Mouse (Mus musculus): ENCODE measurements at regions not wholly inside any gene's neighbourhood (a gene's known extent, or its start where the extent isn't known, plus 50 kb on each side); places are given as distances from the start of the nearest gene placed in this dataset.

DNA sequence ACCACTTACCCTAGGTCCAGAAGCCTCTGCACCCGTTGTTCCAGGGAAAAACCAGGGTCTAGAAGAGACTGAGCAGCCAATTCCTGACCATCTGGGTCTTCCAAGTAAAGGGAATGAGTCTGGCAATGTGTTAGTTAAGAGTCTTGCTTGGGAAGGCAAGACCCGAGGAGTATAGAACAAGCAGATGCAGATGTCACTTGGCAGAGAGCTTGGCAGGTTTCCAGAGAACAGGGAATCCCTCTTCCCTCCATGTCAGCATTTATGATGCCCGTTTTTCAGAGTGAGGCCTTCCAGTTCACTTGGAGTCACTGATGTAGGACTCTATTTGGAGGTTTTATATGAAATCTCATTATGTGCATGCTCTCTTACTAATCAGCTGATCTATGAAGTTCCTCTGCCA, 231.1 kb downstream of the Bcl2 start:
- H3K4me1 ChIP-seq: no peaks in the 10 kb centered on the region
- H3K4me2 ChIP-seq (replicated peaks): no peak overlapping the region
- no peaks in the 10 kb centered on the region for H3K27me3 ChIP-seq
- 70% methylated on average over 3 of the region's 3 CpGs for WGBS
- no peaks in the 10 kb centered on the region for H3K9me3 ChIP-seq (replicated peaks)
- no peak overlapping the region for H3K27ac ChIP-seq
- no peak overlapping the region for H3K9ac ChIP-seq
- no peaks in the 10 kb centered on the region for H3K36me3 ChIP-seq
- H3K4me3 ChIP-seq: no peak overlapping the region
- no peak for ATAC-seq (ENCODE audit: low FRiP score)

DNA sequence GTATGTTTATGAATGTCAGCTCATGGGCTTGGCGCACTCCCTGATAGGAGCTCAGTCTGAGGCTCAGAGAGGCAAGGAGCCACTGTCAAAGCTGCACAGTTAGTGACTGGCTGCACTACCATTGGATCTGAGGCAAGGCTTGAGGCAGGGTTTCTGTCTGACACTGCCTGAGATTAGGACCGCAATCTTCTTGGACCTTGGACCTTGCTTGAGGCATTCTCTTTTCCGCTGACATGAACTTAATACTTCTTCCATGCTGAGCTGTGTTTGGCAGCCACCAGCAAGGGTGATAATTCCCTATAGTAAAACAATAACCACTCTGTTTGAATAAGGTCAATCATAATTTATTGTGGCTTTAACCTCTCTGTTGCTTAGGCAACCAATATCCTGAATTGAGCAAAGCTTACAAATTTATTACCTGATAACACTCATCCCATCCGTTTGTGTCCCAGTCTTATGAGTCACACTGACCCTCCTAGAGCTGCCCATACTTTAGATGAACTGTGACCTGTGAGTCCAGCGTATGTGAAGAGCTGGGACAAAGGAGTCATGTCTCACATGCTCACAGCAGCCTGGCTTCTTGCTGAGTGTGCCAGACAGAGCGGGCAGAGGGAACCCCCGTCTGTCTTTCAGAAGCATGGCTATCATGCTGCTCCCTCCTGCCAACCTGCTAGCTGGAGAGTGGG, 236.3 kb downstream of the Bcl2 start:
- Histone ChIP-seq H3K27ac (no peak overlapping the region), H3K27me3 (no peaks in the 10 kb centered on the region), H3K4me1 (no peaks in the 10 kb centered on the region), H3K4me2 (replicated peaks) (no peak overlapping the region), H3K4me3 (no peak overlapping the region), H3K36me3 (no peaks in the 10 kb centered on the region), H3K9ac (no peak overlapping the region), H3K9me3 (replicated peaks) (no peaks in the 10 kb centered on the region)
- no peak for ATAC-seq (ENCODE audit: low FRiP score)
- WGBS: 75% methylated on average over 7 of the region's 7 CpGs

DNA sequence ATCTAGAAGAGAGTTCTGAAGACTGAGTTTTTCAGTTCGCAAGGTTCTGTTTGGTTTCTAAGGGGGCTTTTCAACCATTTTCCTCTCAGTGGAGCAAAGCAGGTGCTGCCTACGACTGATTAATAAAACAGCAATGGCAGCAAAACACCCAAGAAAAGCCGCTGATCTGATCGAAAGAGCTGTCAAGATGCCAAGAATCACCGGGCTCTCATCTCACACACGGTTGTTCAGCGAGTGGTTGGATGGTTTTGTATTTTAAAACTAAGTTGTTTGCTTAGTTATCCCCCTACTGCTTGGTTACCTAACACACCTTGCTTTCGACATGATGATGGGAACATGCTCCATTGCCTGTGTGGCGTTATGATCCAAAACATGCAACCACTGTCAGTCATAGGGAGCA, 246.1 kb downstream of the Bcl2 start:
- no peaks in the 10 kb centered on the region for H3K9me3 ChIP-seq (replicated peaks)
- no peaks in the 10 kb centered on the region for H3K27me3 ChIP-seq
- H3K4me1 ChIP-seq: peaks cover 3% of the 10 kb centered on the region; the same call in 1 of the 2 replicates
- no peak for ATAC-seq (ENCODE audit: low FRiP score)
- H3K36me3 ChIP-seq: no peaks in the 10 kb centered on the region
- 89% methylated on average over 9 of the region's 9 CpGs for WGBS
- no peak overlapping the region for H3K27ac ChIP-seq
- no peak overlapping the region for H3K9ac ChIP-seq
- no peak overlapping the region for H3K4me2 ChIP-seq (replicated peaks)
- no peak overlapping the region for H3K4me3 ChIP-seq

- 84% methylated on average over 4 of the region's 4 CpGs for WGBS
- Histone ChIP-seq H3K36me3 (no peaks in the 10 kb centered on the region), H3K27me3 (no peaks in the 10 kb centered on the region), H3K4me3 (no peak overlapping the region), H3K4me1 (peaks cover 3% of the 10 kb centered on the region; the same call in 1 of the 2 replicates), H3K9ac (no peak overlapping the region), H3K9me3 (replicated peaks) (no peaks in the 10 kb centered on the region), H3K27ac (no peak overlapping the region), H3K4me2 (replicated peaks) (no peak overlapping the region)
- ATAC-seq (ENCODE audit: low FRiP score): no peak
Observed at GRCm38 (mm10) chr1:106466644-106467043, 247.4 kb downstream of the Bcl2 start.

DNA sequence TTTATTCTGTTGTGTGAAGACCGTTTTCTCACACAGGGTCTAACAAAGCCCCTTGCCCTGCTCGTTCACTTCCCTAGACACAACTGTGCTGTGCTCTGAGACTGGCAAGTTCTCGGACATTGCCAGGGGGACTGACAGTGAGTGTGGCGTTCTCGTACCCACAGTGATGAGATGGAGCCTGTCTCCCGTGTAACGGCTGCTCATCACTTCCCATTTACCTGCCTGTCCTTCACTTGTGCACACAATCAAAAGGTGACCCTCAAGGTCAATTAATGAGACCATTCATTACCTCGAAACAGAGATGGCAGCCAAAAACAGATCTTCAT, 248.1 kb downstream of the Bcl2 start:
- no peaks in the 10 kb centered on the region for H3K36me3 ChIP-seq
- no peaks in the 10 kb centered on the region for H3K9me3 ChIP-seq (replicated peaks)
- H3K27ac ChIP-seq: no peak overlapping the region
- peaks cover 3% of the 10 kb centered on the region; the same call in 1 of the 2 replicates for H3K4me1 ChIP-seq
- ATAC-seq (ENCODE audit: low FRiP score): peak; percentile 61
- WGBS: 42% methylated on average over 8 of the region's 8 CpGs
- no peak overlapping the region for H3K4me2 ChIP-seq (replicated peaks)
- no peak overlapping the region for H3K4me3 ChIP-seq
- no peaks in the 10 kb centered on the region for H3K27me3 ChIP-seq
- H3K9ac ChIP-seq: no peak overlapping the region

- Histone ChIP-seq H3K36me3 (no peaks in the 10 kb centered on the region), H3K9ac (no peak overlapping the region), H3K4me1 (peaks cover 3% of the 10 kb centered on the region; the same call in 1 of the 2 replicates), H3K27me3 (no peaks in the 10 kb centered on the region), H3K9me3 (replicated peaks) (no peaks in the 10 kb centered on the region), H3K4me3 (no peak overlapping the region), H3K27ac (no peak overlapping the region), H3K4me2 (replicated peaks) (no peak overlapping the region)
- peak; percentile 26 for ATAC-seq (ENCODE audit: low FRiP score)
- WGBS: 68% methylated on average over 4 of the region's 4 CpGs
Observed at GRCm38 (mm10) chr1:106465243-106465976, 248.7 kb downstream of the Bcl2 start.

- Histone ChIP-seq H3K4me2 (replicated peaks) (no peak overlapping the region), H3K27me3 (no peaks in the 10 kb centered on the region), H3K4me1 (peaks cover 3% of the 10 kb centered on the region; the same call in 1 of the 2 replicates), H3K9ac (no peak overlapping the region), H3K9me3 (replicated peaks) (no peaks in the 10 kb centered on the region), H3K4me3 (no peak overlapping the region), H3K27ac (no peak overlapping the region), H3K36me3 (no peaks in the 10 kb centered on the region)
- ATAC-seq (ENCODE audit: low FRiP score): no peak
- WGBS: 22% methylated on average over 2 of the region's 2 CpGs
Observed at GRCm38 (mm10) chr1:106464726-106465125, 249.3 kb downstream of the Bcl2 start.

DNA sequence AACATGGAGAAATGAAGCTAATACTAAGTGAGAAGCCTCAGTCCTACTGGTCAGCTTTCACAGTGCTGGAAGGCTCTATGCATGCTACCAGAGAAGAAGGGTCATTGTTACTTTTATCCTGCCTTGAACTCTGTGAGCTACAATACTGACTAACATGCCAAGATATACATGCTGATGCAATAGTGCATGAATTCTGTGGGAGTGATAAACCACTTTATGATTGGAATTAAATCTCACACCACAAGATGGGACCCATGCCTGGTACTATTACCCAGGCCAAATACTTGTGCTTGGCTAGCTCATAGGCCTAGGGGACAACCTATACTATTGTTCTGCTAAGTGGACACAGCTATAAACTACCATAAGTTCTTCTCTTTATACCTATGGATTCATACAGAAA, 251.5 kb downstream of the Bcl2 start:
- no peaks in the 10 kb centered on the region for H3K9me3 ChIP-seq (replicated peaks)
- H3K9ac ChIP-seq: no peak overlapping the region
- no peak overlapping the region for H3K4me2 ChIP-seq (replicated peaks)
- no peaks in the 10 kb centered on the region for H3K36me3 ChIP-seq
- no peak for ATAC-seq (ENCODE audit: low FRiP score)
- H3K4me1 ChIP-seq: peaks cover 3% of the 10 kb centered on the region; the same call in 1 of the 2 replicates
- no peaks in the 10 kb centered on the region for H3K27me3 ChIP-seq
- no peak overlapping the region for H3K4me3 ChIP-seq
- no peak overlapping the region for H3K27ac ChIP-seq

GRCm38 (mm10) chr1:106462112-106462511, 252.0 kb downstream of the Bcl2 start:
- Histone ChIP-seq H3K9ac (no peak overlapping the region), H3K36me3 (no peaks in the 10 kb centered on the region), H3K27ac (no peak overlapping the region), H3K4me1 (peaks cover 3% of the 10 kb centered on the region; the same call in 1 of the 2 replicates), H3K27me3 (no peaks in the 10 kb centered on the region), H3K4me3 (no peak overlapping the region), H3K4me2 (replicated peaks) (no peak overlapping the region), H3K9me3 (replicated peaks) (no peaks in the 10 kb centered on the region)
- no peak for ATAC-seq (ENCODE audit: low FRiP score)
- WGBS: 80% methylated on average over 1 of the region's 1 CpGs

DNA sequence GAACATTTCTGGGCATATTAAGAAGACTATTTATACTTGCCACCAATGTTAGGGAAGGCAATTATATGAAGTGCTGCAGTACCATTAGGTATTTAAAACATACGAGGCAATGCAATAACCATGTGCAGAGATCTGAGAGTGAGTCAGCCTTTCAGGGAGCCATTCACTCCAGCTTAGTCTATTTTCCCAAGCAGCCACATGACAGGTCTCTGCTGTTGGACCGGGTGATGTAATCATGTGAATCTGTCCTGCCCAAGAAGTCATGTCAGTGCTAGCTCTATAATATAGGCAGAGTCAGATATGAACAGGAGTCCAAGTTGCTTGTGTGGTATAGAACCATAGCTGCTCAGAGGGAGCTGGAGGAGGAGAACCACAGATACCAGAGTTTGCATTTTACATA, 253.1 kb downstream of the Bcl2 start:
- WGBS: 82% methylated on average over 2 of the region's 2 CpGs
- Histone ChIP-seq H3K4me2 (replicated peaks) (no peak overlapping the region), H3K27ac (no peak overlapping the region), H3K9ac (no peak overlapping the region), H3K36me3 (no peaks in the 10 kb centered on the region), H3K9me3 (replicated peaks) (no peaks in the 10 kb centered on the region), H3K4me1 (peaks cover 3% of the 10 kb centered on the region; the same call in 1 of the 2 replicates), H3K4me3 (no peak overlapping the region), H3K27me3 (no peaks in the 10 kb centered on the region)
- ATAC-seq (ENCODE audit: low FRiP score): no peak

- WGBS: 63% methylated on average over 2 of the region's 2 CpGs
- Histone ChIP-seq H3K27me3 (no peaks in the 10 kb centered on the region), H3K9ac (no peak overlapping the region), H3K4me1 (no peaks in the 10 kb centered on the region), H3K9me3 (replicated peaks) (no peaks in the 10 kb centered on the region), H3K27ac (no peak overlapping the region), H3K4me2 (replicated peaks) (no peak overlapping the region), H3K4me3 (no peak overlapping the region), H3K36me3 (no peaks in the 10 kb centered on the region)
- no peak for ATAC-seq (ENCODE audit: low FRiP score)
Observed at GRCm38 (mm10) chr1:106449795-106450194, 264.3 kb downstream of the Bcl2 start.

Data from hindbrain, embryonic 12.5 days (tissue).